Mouse (Mus musculus): ENCODE measurements around the gene Hsd11b2.

- TF ChIP-seq CTCF (IDR thresholded peaks at IDR 0.05; ENCODE audit: insufficient read depth, low read depth, low read length) (peak; percentile 71), POLR2A (IDR thresholded peaks at IDR 0.05; ENCODE audit: insufficient read depth, low read depth, low read length) (no peak)
These were observed 2.4 kb upstream of the Hsd11b2 start for GRCm38 (mm10) chr8:105516018-105516645.
